Mouse (Mus musculus) hindbrain, embryonic 11.5 days (tissue): Measurements from ENCODE around the gene Thrb. TPM values are rescaled to one million over a fixed set of nuclear protein-coding genes. Genes with fewer than 3 reads are reported as not detected.

Experiments used
- ATAC-seq: fragments of 200-750 bp; cut with Nextera tagmentation; 2 replicates; pipeline ENCODE4 v1.8.0; 2017; ENCODE audit warnings: mild to moderate bottlenecking, moderate TSS enrichment, moderate library complexity; ENCODE audit not compliant: low FRiP score
- DNase-seq: peaks from one replicate; pipeline ENCODE4 v3.0.0-alpha.2; 2015; ENCODE audit warnings: low spot score
- H3K27ac ChIP-seq: fragments of 300-500 bp; sonication (generic); 2 replicates; pipeline ENCODE4 v1.5.1; 2014; ENCODE audit warnings: mild to moderate bottlenecking, low read depth, low read length
- H3K27me3 ChIP-seq: fragments of 300-500 bp; sonication (generic); 2 replicates; pipeline ENCODE4 v1.6.1; 2014; ENCODE audit warnings: mild to moderate bottlenecking, low read length, moderate library complexity, mixed read lengths; ENCODE audit not compliant: control insufficient read depth, insufficient read depth
- H3K36me3 ChIP-seq: fragments of 300-500 bp; sonication (generic); 2 replicates; pipeline ENCODE4 v1.6.1; 2014; ENCODE audit warnings: mild to moderate bottlenecking, low read length, moderate library complexity, mixed read lengths; ENCODE audit not compliant: control insufficient read depth, insufficient read depth
- H3K4me1 ChIP-seq: fragments of 300-500 bp; sonication (generic); replicated peaks from 2 replicates; pipeline ENCODE4 v1.6.1; 2014; ENCODE audit warnings: low read length, mixed read lengths; ENCODE audit not compliant: control insufficient read depth, insufficient read depth
- H3K4me2 ChIP-seq: fragments of 300-500 bp; sonication (generic); replicated peaks from 2 replicates; pipeline ENCODE4 v1.6.1; 2014; ENCODE audit warnings: mild to moderate bottlenecking, low read depth, low read length
- H3K4me3 ChIP-seq: fragments of 300-500 bp; sonication (generic); 2 replicates; pipeline ENCODE4 v1.5.1; 2014; ENCODE audit warnings: low read depth, low read length
- H3K9ac ChIP-seq: fragments of 300-500 bp; sonication (generic); 2 replicates; pipeline ENCODE4 v1.6.1; 2014; ENCODE audit warnings: low read depth, low read length
- H3K9me3 ChIP-seq: fragments of 300-500 bp; sonication (generic); 2 replicates; pipeline ENCODE4 v1.6.1; 2016; ENCODE audit warnings: low read length; ENCODE audit not compliant: control insufficient read depth
- WGBS: fragments of 180-500 bp; shearing (Covaris S2); extraction: QIAGEN DNeasy Blood & Tissue Kit; methylation state at CpG from one replicate; pipeline ENCODE4 v1.1.7; 2014; 5-methylcytosine and 5-hydroxymethylcytosine counted together
- polyA plus RNA-seq: library from polyadenylated mRNA; unstranded; fragments of >200 nt; fragmentation: Nextera tagmentation; extraction: Ambion mirVana; gene quantifications from 2 replicates; pipeline ENCODE4 v1.2.1, GENCODE M21; 2014

The Thrb gene
- polyA plus RNA-seq, 1 experiment from 2014 or later, result 0.52 TPM

DNA sequence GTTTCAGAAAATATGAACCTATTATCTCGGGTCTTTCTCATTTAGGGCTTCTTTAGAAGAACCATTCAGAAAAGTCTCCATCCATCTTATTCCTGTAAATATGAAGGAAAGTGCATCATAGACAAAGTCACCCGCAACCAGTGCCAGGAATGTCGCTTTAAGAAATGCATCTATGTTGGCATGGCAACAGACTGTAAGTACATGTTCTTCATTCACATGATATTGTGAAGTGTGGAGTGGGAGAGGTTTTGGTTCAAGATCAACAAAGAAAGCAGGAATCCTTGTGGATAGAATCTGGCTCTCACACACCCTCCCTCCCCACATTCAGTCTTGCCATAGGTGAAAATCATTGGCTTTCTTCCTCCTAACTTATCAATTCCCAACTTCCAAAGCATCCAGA, 348.5 kb downstream of the Thrb start:
- no peaks in the 10 kb centered on the region for H3K9me3 ChIP-seq
- no peak for DNase-seq
- 90% methylated on average over 3 of the region's 3 CpGs for WGBS
- no peak for ATAC-seq
- H3K4me1 ChIP-seq, result no peaks in the 10 kb centered on the region
- H3K4me2 ChIP-seq, result no peak overlapping the region
- H3K27ac ChIP-seq, result no peak overlapping the region
- no peaks in the 10 kb centered on the region for H3K36me3 ChIP-seq
- H3K9ac ChIP-seq, result no peak overlapping the region
- H3K27me3 ChIP-seq, result no peaks in the 10 kb centered on the region
- no peak overlapping the region for H3K4me3 ChIP-seq

DNA sequence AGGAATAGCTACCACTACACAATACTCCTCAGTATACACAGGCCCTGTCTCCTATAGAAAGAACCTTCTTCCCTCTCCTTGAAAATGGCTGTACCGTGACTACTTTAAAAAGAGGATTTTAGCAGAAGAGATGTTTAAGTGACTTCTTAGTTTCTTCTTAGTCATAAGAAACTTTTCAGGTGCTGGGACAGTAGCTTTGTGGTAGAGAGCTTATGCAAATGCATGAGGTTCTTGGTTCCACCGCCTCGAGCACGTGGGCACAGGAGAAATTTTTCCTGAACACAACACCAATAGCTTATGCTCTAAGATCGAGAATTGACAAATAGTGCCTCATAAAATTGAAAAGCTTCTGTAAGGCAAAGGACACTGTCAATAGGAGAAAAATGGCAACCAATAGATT, 356.5 kb downstream of the Thrb start:
- Histone ChIP-seq H3K27ac (no peak overlapping the region), H3K9ac (no peak overlapping the region), H3K36me3 (no peaks in the 10 kb centered on the region), H3K9me3 (no peaks in the 10 kb centered on the region), H3K4me3 (no peak overlapping the region), H3K27me3 (no peaks in the 10 kb centered on the region), H3K4me1 (no peaks in the 10 kb centered on the region), H3K4me2 (no peak overlapping the region)
- WGBS, result 89% methylated on average over 5 of the region's 5 CpGs
- ATAC-seq (no peak), DNase-seq (no peak)

DNA sequence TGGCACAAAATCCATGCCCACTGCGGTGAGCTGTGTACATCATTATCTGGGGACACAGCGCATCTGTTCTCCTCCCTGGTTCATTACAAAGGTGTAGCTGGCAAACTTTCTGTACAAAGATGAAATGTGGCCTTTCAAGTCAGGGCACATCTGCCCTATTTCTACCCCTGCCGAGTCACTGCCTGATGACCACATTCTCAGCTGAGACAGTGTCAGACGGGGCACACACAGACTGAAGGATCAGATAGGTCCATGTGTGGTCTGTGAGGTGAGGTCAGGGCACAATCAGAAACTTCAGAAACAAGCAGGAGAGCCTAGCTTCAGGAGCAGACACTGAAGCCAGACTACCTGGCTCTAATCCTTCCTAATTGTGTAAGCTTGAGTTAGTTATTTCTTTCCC, 360.1 kb downstream of the Thrb start:
- H3K27ac ChIP-seq, result no peak overlapping the region
- no peaks in the 10 kb centered on the region for H3K9me3 ChIP-seq
- H3K4me1 ChIP-seq, result no peaks in the 10 kb centered on the region
- H3K36me3 ChIP-seq, result no peaks in the 10 kb centered on the region
- no peak overlapping the region for H3K9ac ChIP-seq
- no peak for DNase-seq
- H3K27me3 ChIP-seq, result no peaks in the 10 kb centered on the region
- H3K4me3 ChIP-seq, result no peak overlapping the region
- H3K4me2 ChIP-seq, result no peak overlapping the region
- 83% methylated on average over 4 of the region's 4 CpGs for WGBS
- no peak for ATAC-seq

DNA sequence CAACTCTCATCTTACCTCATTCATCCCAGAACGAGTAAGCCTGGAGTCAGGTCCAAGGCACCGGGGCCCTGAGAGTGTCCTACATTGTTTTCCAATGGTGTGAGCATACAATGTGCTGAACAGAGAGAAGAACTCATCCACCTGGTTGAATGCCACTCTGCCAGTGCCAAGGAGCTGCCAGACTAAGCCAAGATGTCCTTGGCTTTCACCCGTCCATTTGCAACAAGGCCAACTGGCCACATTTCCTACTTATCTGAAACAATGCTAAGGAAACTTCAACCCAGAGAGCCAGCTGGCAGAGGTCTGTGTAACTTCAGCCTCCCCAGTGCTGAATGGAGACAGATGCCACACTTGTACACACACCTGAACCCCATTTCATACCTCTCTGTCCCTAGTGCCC, 360.6 kb downstream of the Thrb start:
- Histone ChIP-seq H3K9ac (no peak overlapping the region), H3K4me2 (no peak overlapping the region), H3K4me3 (no peak overlapping the region), H3K9me3 (no peaks in the 10 kb centered on the region), H3K27ac (no peak overlapping the region), H3K36me3 (no peaks in the 10 kb centered on the region), H3K27me3 (no peaks in the 10 kb centered on the region), H3K4me1 (no peaks in the 10 kb centered on the region)
- 91% methylated on average over 3 of the region's 3 CpGs for WGBS
- no peak for DNase-seq
- no peak for ATAC-seq

DNA sequence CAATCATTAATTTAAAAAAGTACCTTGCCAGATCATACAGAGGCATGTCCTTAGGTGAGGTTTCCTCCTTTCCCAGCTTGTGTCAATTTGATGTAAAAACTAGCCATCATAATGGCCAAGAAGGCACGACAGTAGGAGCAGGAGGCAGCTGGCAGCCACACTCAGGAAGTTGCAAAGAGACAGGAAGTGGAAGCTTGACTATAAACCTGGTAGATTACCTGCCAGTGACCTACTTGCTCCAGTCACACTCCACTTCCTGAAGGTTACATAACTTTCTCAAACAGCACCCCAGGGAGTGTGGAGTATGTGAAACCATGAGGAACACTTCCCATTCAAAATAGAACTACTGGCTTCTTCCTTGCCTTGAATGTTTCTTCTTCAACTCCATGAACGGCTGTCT, 361.7 kb downstream of the Thrb start:
- no peak overlapping the region for H3K27ac ChIP-seq
- DNase-seq (no peak), ATAC-seq (no peak)
- WGBS, result 73% methylated on average over 2 of the region's 2 CpGs
- no peak overlapping the region for H3K9ac ChIP-seq
- H3K27me3 ChIP-seq, result no peaks in the 10 kb centered on the region
- H3K4me2 ChIP-seq, result no peak overlapping the region
- no peak overlapping the region for H3K4me3 ChIP-seq
- no peaks in the 10 kb centered on the region for H3K36me3 ChIP-seq
- no peaks in the 10 kb centered on the region for H3K9me3 ChIP-seq
- H3K4me1 ChIP-seq, result no peaks in the 10 kb centered on the region

DNA sequence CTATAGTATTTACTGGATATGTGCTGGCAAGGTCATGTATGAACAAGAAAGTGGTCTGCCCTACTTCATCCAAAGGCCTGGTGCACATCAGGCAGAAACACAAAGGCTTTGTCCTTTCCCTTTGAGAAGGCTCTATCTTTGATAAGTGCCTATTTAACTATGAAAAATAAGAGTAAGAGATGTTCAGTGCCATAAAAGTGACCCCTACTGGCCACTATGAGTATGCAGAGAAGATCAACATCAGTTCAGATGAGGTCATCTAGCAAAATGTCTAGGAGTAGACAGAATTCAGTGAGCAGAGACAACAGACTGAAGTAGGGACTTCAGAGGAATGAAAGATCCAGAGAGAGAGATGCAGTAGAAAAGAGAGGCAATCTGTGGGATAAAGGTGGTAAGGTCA, 362.3 kb downstream of the Thrb start:
- no peak for ATAC-seq

DNA sequence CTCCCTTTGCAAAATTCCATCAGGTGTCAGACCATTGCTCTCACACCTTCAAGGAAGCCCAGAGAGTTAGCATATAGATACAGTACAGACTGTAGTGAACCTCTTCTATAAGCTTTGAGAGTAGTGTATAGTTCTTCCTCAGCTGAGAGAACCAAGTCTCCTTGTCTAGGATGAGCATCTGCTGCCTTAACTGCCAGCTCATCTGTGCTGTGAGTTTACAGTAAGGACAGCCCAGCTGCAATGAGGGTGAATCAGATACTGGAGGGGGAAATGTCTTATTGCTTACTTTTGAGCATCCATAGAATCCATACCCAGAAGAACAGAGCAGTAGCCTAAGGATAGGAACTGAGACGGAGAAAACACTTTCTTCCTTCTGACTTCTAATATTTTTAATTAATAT, 367.8 kb downstream of the Thrb start:
- 86% methylated on average over 1 of the region's 1 CpGs for WGBS

More for the DNA sequence above, 362.3 kb downstream of the Thrb start:
- H3K4me2 ChIP-seq, result no peak overlapping the region
- H3K4me1 ChIP-seq, result no peaks in the 10 kb centered on the region
- H3K4me3 ChIP-seq, result no peak overlapping the region
- no peaks in the 10 kb centered on the region for H3K36me3 ChIP-seq
- H3K27ac ChIP-seq, result no peak overlapping the region
- H3K27me3 ChIP-seq, result no peaks in the 10 kb centered on the region
- no peak overlapping the region for H3K9ac ChIP-seq
- DNase-seq, result no peak
- no peaks in the 10 kb centered on the region for H3K9me3 ChIP-seq

DNA sequence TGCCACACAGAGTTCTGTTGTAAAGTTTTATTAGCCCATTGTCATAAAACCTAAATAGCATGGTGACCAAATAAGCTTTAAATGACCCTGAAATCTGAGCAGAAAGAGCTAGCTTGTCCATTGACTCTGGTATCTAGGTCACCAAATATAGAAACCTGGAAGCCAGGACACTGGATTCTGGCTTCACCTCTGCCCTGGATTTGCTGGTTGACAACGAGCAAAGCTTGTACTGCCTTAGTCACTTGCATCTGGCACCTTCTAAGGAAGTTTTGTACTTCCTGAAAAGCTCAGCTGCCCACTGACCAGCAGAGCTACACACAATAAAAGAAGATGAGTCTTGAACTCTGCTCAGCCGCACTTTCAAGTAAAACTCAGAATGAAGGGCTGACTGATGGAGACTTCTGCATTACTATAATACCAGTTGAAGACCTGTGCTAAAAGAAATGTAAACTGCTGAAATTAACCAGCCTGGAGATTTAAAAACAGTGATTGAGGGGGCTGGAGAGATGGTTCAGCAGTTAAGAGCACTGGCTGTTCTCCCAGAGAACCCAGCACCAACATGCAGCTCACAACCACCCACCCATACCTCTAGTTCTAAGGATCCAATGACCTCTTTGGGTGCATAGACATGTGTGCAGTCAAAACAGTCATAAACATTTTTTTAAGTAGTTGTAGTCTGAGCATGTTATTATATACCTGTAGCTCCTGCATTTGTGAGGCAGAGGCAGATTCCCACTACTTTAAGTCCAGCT, 369.3 kb downstream of the Thrb start:
- Histone ChIP-seq H3K4me3 (no peak overlapping the region), H3K4me1 (no peaks in the 10 kb centered on the region), H3K27me3 (no peaks in the 10 kb centered on the region), H3K9ac (no peak overlapping the region), H3K4me2 (no peak overlapping the region), H3K9me3 (no peaks in the 10 kb centered on the region), H3K36me3 (no peaks in the 10 kb centered on the region), H3K27ac (no peak overlapping the region)
- ATAC-seq, result no peak
- no peak for DNase-seq
- 75% methylated on average over 2 of the region's 2 CpGs for WGBS

More for the DNA sequence above, 367.8 kb downstream of the Thrb start:
- no peak for ATAC-seq
- DNase-seq, result no peak
- Histone ChIP-seq H3K4me1 (no peaks in the 10 kb centered on the region), H3K27me3 (no peaks in the 10 kb centered on the region), H3K4me3 (no peak overlapping the region), H3K9ac (no peak overlapping the region), H3K4me2 (no peak overlapping the region), H3K27ac (no peak overlapping the region), H3K36me3 (no peaks in the 10 kb centered on the region), H3K9me3 (no peaks in the 10 kb centered on the region)

DNA sequence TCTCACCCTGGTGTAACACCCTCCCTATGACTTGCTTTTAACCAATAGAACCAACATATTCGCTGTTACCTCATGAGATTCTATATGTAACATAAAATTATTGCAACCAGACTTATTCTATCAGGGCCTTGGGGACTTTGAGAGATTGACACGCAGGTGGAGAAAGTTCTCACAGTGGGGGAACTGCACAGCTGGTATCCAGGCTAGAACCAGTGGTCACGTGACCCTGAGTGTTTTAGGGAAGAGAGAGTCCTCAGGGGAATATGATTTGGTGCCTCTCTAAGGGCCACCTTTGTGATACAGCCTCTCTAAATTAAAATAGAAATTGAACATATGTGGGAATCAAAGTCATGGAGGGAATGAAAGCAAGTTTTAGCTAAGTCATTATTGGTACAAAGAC, 371.9 kb downstream of the Thrb start:
- DNase-seq (no peak), ATAC-seq (no peak)
- no peak overlapping the region for H3K4me3 ChIP-seq
- no peaks in the 10 kb centered on the region for H3K9me3 ChIP-seq
- 78% methylated on average over 3 of the region's 3 CpGs for WGBS
- H3K4me2 ChIP-seq, result no peak overlapping the region
- H3K36me3 ChIP-seq, result no peaks in the 10 kb centered on the region
- H3K27me3 ChIP-seq, result no peaks in the 10 kb centered on the region
- no peaks in the 10 kb centered on the region for H3K4me1 ChIP-seq
- H3K27ac ChIP-seq, result no peak overlapping the region
- H3K9ac ChIP-seq, result no peak overlapping the region
